Mouse (Mus musculus) limb, embryonic 14.5 days (tissue): Measurements from ENCODE around the gene Gcc1. TPM values are rescaled to one million over a fixed set of nuclear protein-coding genes. Genes with fewer than 3 reads are reported as not detected.

ENCODE experiments used
- ATAC-seq: fragments of 200-750 bp; cut with Nextera tagmentation; 2 replicates; pipeline ENCODE4 v1.8.0; 2017; ENCODE audit warnings: low read depth, moderate number of reproducible peaks, moderate TSS enrichment; ENCODE audit not compliant: low FRiP score
- DNase-seq: peaks from one replicate; pipeline ENCODE4 v3.0.0-alpha.2; 2015; ENCODE audit warnings: low spot score
- H3K27ac ChIP-seq: fragments of 300-500 bp; sonication (generic); replicated peaks from 2 replicates; pipeline ENCODE4 v1.5.1; 2014; ENCODE audit warnings: low read depth, mild to moderate bottlenecking, low read length, moderate library complexity, mixed read lengths
- H3K27me3 ChIP-seq: fragments of 300-500 bp; sonication (generic); 2 replicates; pipeline ENCODE4 v1.6.1; 2014; ENCODE audit warnings: low read length, mixed read lengths; ENCODE audit not compliant: control insufficient read depth, insufficient read depth
- H3K36me3 ChIP-seq: fragments of 300-500 bp; sonication (generic); 2 replicates; pipeline ENCODE4 v1.6.1; 2014; ENCODE audit warnings: mild to moderate bottlenecking, low read length, moderate library complexity, mixed read lengths; ENCODE audit not compliant: control insufficient read depth, insufficient read depth
- H3K4me1 ChIP-seq: fragments of 300-500 bp; sonication (generic); 2 replicates; pipeline ENCODE4 v1.6.1; 2014; ENCODE audit warnings: antibody characterized with exemption, low read length, mixed read lengths; ENCODE audit not compliant: control insufficient read depth, insufficient read depth
- H3K4me2 ChIP-seq: fragments of 300-500 bp; sonication (generic); replicated peaks from 2 replicates; pipeline ENCODE4 v1.6.1; 2014; ENCODE audit warnings: low read depth, mild to moderate bottlenecking, low read length, moderate library complexity; ENCODE audit not compliant: severe bottlenecking
- H3K4me3 ChIP-seq: fragments of 300-500 bp; sonication (generic); replicated peaks from 2 replicates; pipeline ENCODE4 v1.5.1; 2014; ENCODE audit warnings: low read length
- H3K9ac ChIP-seq: fragments of 300-500 bp; sonication (generic); 2 replicates; pipeline ENCODE4 v1.6.1; 2014; ENCODE audit warnings: mild to moderate bottlenecking, low read depth, low read length, moderate library complexity; ENCODE audit not compliant: severe bottlenecking
- H3K9me3 ChIP-seq: fragments of 300-500 bp; sonication (generic); 2 replicates; pipeline ENCODE4 v1.6.1; 2016; ENCODE audit warnings: low read length; ENCODE audit not compliant: control insufficient read depth
- POLR2A ChIP-seq: fragments of 200-500 bp; IDR thresholded peaks from 2 replicates; pipeline ENCODE4 v1.8.0; 2012; ENCODE audit warnings: inconsistent platforms, mild to moderate bottlenecking, moderate library complexity, borderline replicate concordance; ENCODE audit not compliant: insufficient read depth, insufficient read length; ENCODE audit errors: extremely low read depth
- WGBS: fragments of 180-500 bp; shearing (Covaris S2); extraction: QIAGEN DNeasy Blood & Tissue Kit; methylation state at CpG from one replicate; pipeline ENCODE4 v1.1.7; 2014; 5-methylcytosine and 5-hydroxymethylcytosine counted together
- polyA plus RNA-seq, 2 experiments: library from polyadenylated mRNA; depleted of rRNA in 1 of 2; stranded (reverse) in 1 of 2; unstranded in 1 of 2; fragments of >200 nt; fragmentation: Nextera tagmentation in 1 of 2; extraction: Ambion mirVana in 1 of 2; gene quantifications; 2 replicates each; pipeline versions ENCODE4 v1.2.1 to v1.2.3; 2012 to 2014

Gcc1 gene
- polyA plus RNA-seq (2012; rRNA removed) (5.8 and 6.7 TPM in 2 replicates), polyA plus RNA-seq (2014; fragmentation: Nextera tagmentation; extraction: Ambion mirVana) (8.6 and 9.4 TPM in 2 replicates)

GRCm38 (mm10) chr6:28428290-28428689 is at the start of gene Gcc1:
TSS of gene Gcc1 (minus strand) at chr6:28428390.
- Histone ChIP-seq H3K4me2 (no peak within 1 kb of the TSS), H3K9ac (no peak within 1 kb of the TSS), H3K9me3 (no peaks in the 10 kb centered on the region), H3K27me3 (no peaks in the 10 kb centered on the region), H3K4me3 (no peak within 1 kb of the TSS), H3K4me1 (peaks cover 8% of the 10 kb centered on the region; the same call in 1 of the 2 replicates), H3K27ac (no peak within 1 kb of the TSS), H3K36me3 (peaks cover 25% of the 10 kb centered on the region)
- DNase-seq (no peak), ATAC-seq (no peak)
- no peak for TF ChIP-seq POLR2A
- 90% methylated on average over 3 of the region's 3 CpGs for WGBS

GRCm38 (mm10) chr6:28474839-28475238 is 46.6 kb upstream of the Gcc1 start, which contains the start of gene Snd1:
TSS of gene Snd1 (plus strand) at chr6:28475139.
- H3K27ac ChIP-seq, result no peak within 1 kb of the TSS
- peaks cover 6% of the 10 kb centered on the region; the same call in 1 of the 2 replicates for H3K4me1 ChIP-seq
- H3K4me3 ChIP-seq, result no peak within 1 kb of the TSS
- H3K27me3 ChIP-seq, result no peaks in the 10 kb centered on the region
- no peak within 1 kb of the TSS for H3K4me2 ChIP-seq
- no peak for DNase-seq
- no peak for TF ChIP-seq POLR2A
- WGBS, result 83% methylated on average over 5 of the region's 5 CpGs
- H3K36me3 ChIP-seq, result no peaks in the 10 kb centered on the region
- no peaks in the 10 kb centered on the region for H3K9me3 ChIP-seq
- ATAC-seq, result no peak
- H3K9ac ChIP-seq, result no peak within 1 kb of the TSS

- no peak overlapping the region for H3K27ac ChIP-seq
- 72% methylated on average over 4 of the region's 4 CpGs for WGBS
- peaks cover 3% of the 10 kb centered on the region; the same call in 1 of the 2 replicates for H3K4me1 ChIP-seq
- DNase-seq (no peak), ATAC-seq (no peak)
- H3K36me3 ChIP-seq, result no peaks in the 10 kb centered on the region
- H3K9ac ChIP-seq, result no peak overlapping the region
- TF ChIP-seq POLR2A, result no peak
- H3K4me2 ChIP-seq, result no peak overlapping the region
- H3K27me3 ChIP-seq, result no peaks in the 10 kb centered on the region
- no peaks in the 10 kb centered on the region for H3K9me3 ChIP-seq
- H3K4me3 ChIP-seq, result no peak overlapping the region
Measured at GRCm38 (mm10) chr6:28474211-28474610, 46.0 kb upstream of the Gcc1 start.

GRCm38 (mm10) chr6:28471284-28472035 is 43.3 kb upstream of the Gcc1 start:
- Histone ChIP-seq H3K4me2 (no peak overlapping the region), H3K9me3 (no peaks in the 10 kb centered on the region), H3K4me1 (no peaks in the 10 kb centered on the region), H3K27me3 (no peaks in the 10 kb centered on the region), H3K36me3 (no peaks in the 10 kb centered on the region), H3K27ac (no peak overlapping the region), H3K9ac (no peak overlapping the region), H3K4me3 (no peak overlapping the region)
- TF ChIP-seq POLR2A, result no peak
- DNase-seq, result no peak
- WGBS, result 88% methylated on average over 9 of the region's 9 CpGs
- ATAC-seq, result no peak

GRCm38 (mm10) chr6:28470621-28471020 is 42.4 kb upstream of the Gcc1 start:
- DNase-seq, result no peak
- no peak overlapping the region for H3K27ac ChIP-seq
- TF ChIP-seq POLR2A, result no peak
- no peaks in the 10 kb centered on the region for H3K36me3 ChIP-seq
- no peak overlapping the region for H3K9ac ChIP-seq
- H3K4me1 ChIP-seq, result no peaks in the 10 kb centered on the region
- no peaks in the 10 kb centered on the region for H3K27me3 ChIP-seq
- no peak for ATAC-seq
- no peak overlapping the region for H3K4me3 ChIP-seq
- no peaks in the 10 kb centered on the region for H3K9me3 ChIP-seq
- H3K4me2 ChIP-seq, result no peak overlapping the region
- 75% methylated on average over 5 of the region's 5 CpGs for WGBS
